Mouse (Mus musculus): ENCODE measurements at regions not wholly inside any gene's neighbourhood (a gene's known extent, or its start where the extent isn't known, plus 50 kb on each side); places are given as distances from the start of the nearest gene placed in this dataset.

- TF ChIP-seq POLR2A (IDR thresholded peaks at IDR 0.05; ENCODE audit: low read depth, low read length) (no peak), CTCF (IDR thresholded peaks at IDR 0.05; ENCODE audit: extremely low read depth, insufficient read depth, insufficient read length, insufficient replicate concordance) (no peak)
- Histone ChIP-seq H3K4me1 (ENCODE audit: control insufficient read depth, insufficient read depth, insufficient read length) (no peaks in the 10 kb centered on the region), H3K36me3 (ENCODE audit: control insufficient read depth, insufficient read depth, low read length) (no peaks in the 10 kb centered on the region), H3K27me3 (ENCODE audit: control insufficient read depth, insufficient read depth, low read length) (no peaks in the 10 kb centered on the region; the same call in 1 of the 2 replicates), H3K27ac (ENCODE audit: insufficient read depth, low read length) (no peak overlapping the region), H3K4me3 (ENCODE audit: extremely low read depth, insufficient read depth, insufficient read length) (no peak overlapping the region)
- no peak for DNase-seq (ENCODE audit: low read depth in 1 of 2, low spot score in 2 of 2)
- WGBS: 67% methylated on average over 3 of the region's 3 CpGs
Measured at GRCm38 (mm10) chr3:39269388-39269787, 382.6 kb downstream of the Fat4 start.

- no peaks in the 10 kb centered on the region; the same call in 1 of the 2 replicates for H3K27me3 ChIP-seq (ENCODE audit: control insufficient read depth, insufficient read depth, low read length)
- no peaks in the 10 kb centered on the region for H3K36me3 ChIP-seq (ENCODE audit: control insufficient read depth, insufficient read depth, low read length)
- no peak overlapping the region for H3K4me3 ChIP-seq (ENCODE audit: extremely low read depth, insufficient read depth, insufficient read length)
- no peak for TF ChIP-seq CTCF (IDR thresholded peaks at IDR 0.05; ENCODE audit: extremely low read depth, insufficient read depth, insufficient read length, insufficient replicate concordance)
- no peak for TF ChIP-seq POLR2A (IDR thresholded peaks at IDR 0.05; ENCODE audit: low read depth, low read length)
- 87% methylated on average over 1 of the region's 1 CpGs for WGBS
- no peak overlapping the region for H3K27ac ChIP-seq (ENCODE audit: insufficient read depth, low read length)
- no peak for DNase-seq (ENCODE audit: low read depth in 1 of 2, low spot score in 2 of 2)
- no peaks in the 10 kb centered on the region for H3K4me1 ChIP-seq (ENCODE audit: control insufficient read depth, insufficient read depth, insufficient read length)
Measured at GRCm38 (mm10) chr3:39272616-39273015, 385.9 kb downstream of the Fat4 start.

GRCm38 (mm10) chr3:39276897-39277296 lies 390.2 kb downstream of the Fat4 start:
- Histone ChIP-seq H3K4me3 (ENCODE audit: extremely low read depth, insufficient read depth, insufficient read length) (no peak overlapping the region), H3K27me3 (ENCODE audit: control insufficient read depth, insufficient read depth, low read length) (no peaks in the 10 kb centered on the region; the same call in 1 of the 2 replicates), H3K36me3 (ENCODE audit: control insufficient read depth, insufficient read depth, low read length) (no peaks in the 10 kb centered on the region), H3K27ac (ENCODE audit: insufficient read depth, low read length) (no peak overlapping the region), H3K4me1 (ENCODE audit: control insufficient read depth, insufficient read depth, insufficient read length) (no peaks in the 10 kb centered on the region)
- TF ChIP-seq POLR2A (IDR thresholded peaks at IDR 0.05; ENCODE audit: low read depth, low read length) (no peak), CTCF (IDR thresholded peaks at IDR 0.05; ENCODE audit: extremely low read depth, insufficient read depth, insufficient read length, insufficient replicate concordance) (no peak)
- 88% methylated on average over 4 of the region's 4 CpGs for WGBS
- DNase-seq (ENCODE audit: low read depth in 1 of 2, low spot score in 2 of 2): no peak

- H3K27me3 ChIP-seq (ENCODE audit: control insufficient read depth, insufficient read depth, low read length): no peaks in the 10 kb centered on the region; the same call in 1 of the 2 replicates
- no peaks in the 10 kb centered on the region for H3K4me1 ChIP-seq (ENCODE audit: control insufficient read depth, insufficient read depth, insufficient read length)
- no peak overlapping the region for H3K27ac ChIP-seq (ENCODE audit: insufficient read depth, low read length)
- WGBS: 80% methylated on average over 6 of the region's 6 CpGs
- no peak for DNase-seq (ENCODE audit: low read depth in 1 of 2, low spot score in 2 of 2)
- no peak overlapping the region for H3K4me3 ChIP-seq (ENCODE audit: extremely low read depth, insufficient read depth, insufficient read length)
- TF ChIP-seq POLR2A (IDR thresholded peaks at IDR 0.05; ENCODE audit: low read depth, low read length): no peak
- no peak for TF ChIP-seq CTCF (IDR thresholded peaks at IDR 0.05; ENCODE audit: extremely low read depth, insufficient read depth, insufficient read length, insufficient replicate concordance)
- H3K36me3 ChIP-seq (ENCODE audit: control insufficient read depth, insufficient read depth, low read length): no peaks in the 10 kb centered on the region
Measured at GRCm38 (mm10) chr3:39277310-39277709, 390.6 kb downstream of the Fat4 start.

GRCm38 (mm10) chr3:39295255-39295654 lies 408.5 kb downstream of the Fat4 start:
- TF ChIP-seq POLR2A (IDR thresholded peaks at IDR 0.05; ENCODE audit: low read depth, low read length): no peak
- no peak for TF ChIP-seq CTCF (IDR thresholded peaks at IDR 0.05; ENCODE audit: extremely low read depth, insufficient read depth, insufficient read length, insufficient replicate concordance)
- WGBS: 78% methylated on average over 3 of the region's 3 CpGs
- Histone ChIP-seq H3K27ac (ENCODE audit: insufficient read depth, low read length) (no peak overlapping the region), H3K4me3 (ENCODE audit: extremely low read depth, insufficient read depth, insufficient read length) (no peak overlapping the region), H3K4me1 (ENCODE audit: control insufficient read depth, insufficient read depth, insufficient read length) (no peaks in the 10 kb centered on the region), H3K36me3 (ENCODE audit: control insufficient read depth, insufficient read depth, low read length) (no peaks in the 10 kb centered on the region), H3K27me3 (ENCODE audit: control insufficient read depth, insufficient read depth, low read length) (no peaks in the 10 kb centered on the region)
- DNase-seq (ENCODE audit: low read depth in 1 of 2, low spot score in 2 of 2): no peak

GRCm38 (mm10) chr3:39296257-39296656 lies 409.5 kb downstream of the Fat4 start:
- Histone ChIP-seq H3K4me3 (ENCODE audit: extremely low read depth, insufficient read depth, insufficient read length) (no peak overlapping the region), H3K27me3 (ENCODE audit: control insufficient read depth, insufficient read depth, low read length) (no peaks in the 10 kb centered on the region), H3K4me1 (ENCODE audit: control insufficient read depth, insufficient read depth, insufficient read length) (no peaks in the 10 kb centered on the region), H3K36me3 (ENCODE audit: control insufficient read depth, insufficient read depth, low read length) (no peaks in the 10 kb centered on the region), H3K27ac (ENCODE audit: insufficient read depth, low read length) (no peak overlapping the region)
- 85% methylated on average over 4 of the region's 4 CpGs for WGBS
- TF ChIP-seq CTCF (IDR thresholded peaks at IDR 0.05; ENCODE audit: extremely low read depth, insufficient read depth, insufficient read length, insufficient replicate concordance) (no peak), POLR2A (IDR thresholded peaks at IDR 0.05; ENCODE audit: low read depth, low read length) (no peak)
- DNase-seq (ENCODE audit: low read depth in 1 of 2, low spot score in 2 of 2): no peak

GRCm38 (mm10) chr3:39309487-39309886 lies 422.7 kb downstream of the Fat4 start:
- no peak overlapping the region for H3K27ac ChIP-seq (ENCODE audit: insufficient read depth, low read length)
- WGBS: 93% methylated on average over 1 of the region's 1 CpGs
- H3K4me1 ChIP-seq (ENCODE audit: control insufficient read depth, insufficient read depth, insufficient read length): no peaks in the 10 kb centered on the region
- no peaks in the 10 kb centered on the region for H3K27me3 ChIP-seq (ENCODE audit: control insufficient read depth, insufficient read depth, low read length)
- H3K36me3 ChIP-seq (ENCODE audit: control insufficient read depth, insufficient read depth, low read length): no peaks in the 10 kb centered on the region
- DNase-seq (ENCODE audit: low read depth in 1 of 2, low spot score in 2 of 2): no peak
- H3K4me3 ChIP-seq (ENCODE audit: extremely low read depth, insufficient read depth, insufficient read length): no peak overlapping the region
- TF ChIP-seq POLR2A (IDR thresholded peaks at IDR 0.05; ENCODE audit: low read depth, low read length) (no peak), CTCF (IDR thresholded peaks at IDR 0.05; ENCODE audit: extremely low read depth, insufficient read depth, insufficient read length, insufficient replicate concordance) (no peak)

Measured in spleen, adult 2 months (tissue).